Mouse (Mus musculus) right cerebral cortex, postnatal 10 days (tissue): ENCODE measurements around the gene Gm29094.
"Not testable (repeated sequence)": the region's sequence is repeated elsewhere in the genome, so short reads cannot be mapped to it uniquely, and the experiment has no call there.

Experiments used
- DNase-seq, 2 experiments: peaks; one replicate each; pipeline ENCODE4 v3.0.0; 2021; ENCODE audit warnings: low spot score in 2 of 2

Gm29094 gene

DNA sequence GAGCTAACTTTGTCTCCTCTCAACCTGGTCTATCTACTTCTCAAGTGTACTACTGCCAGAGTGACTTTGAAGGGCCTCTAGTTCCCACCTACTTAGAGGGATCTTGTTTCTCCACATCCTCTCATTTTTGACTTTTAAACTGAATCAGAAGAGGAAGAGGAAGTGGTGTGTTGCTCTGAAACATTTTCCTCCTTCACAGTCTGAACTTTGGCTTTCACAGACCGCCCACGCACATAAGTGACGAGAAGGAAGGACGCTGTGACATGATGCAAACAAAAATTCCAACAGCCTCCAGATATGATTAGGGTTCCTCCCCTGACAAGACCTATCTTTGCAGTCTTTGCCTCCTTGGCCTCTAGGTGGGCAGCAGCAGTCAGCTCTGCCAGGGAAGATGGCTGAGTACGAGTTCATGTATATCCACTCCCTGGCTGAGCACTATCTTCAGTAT, at the start of gene Gm29094, which contains the start of gene Bcl2a1b:
Gm29094 (plus strand) TSS at position 411 of the 448 bp plus-strand sequence.
Bcl2a1b (plus strand) TSS at position 241 of the 448 bp plus-strand sequence.
- DNase-seq = not testable (repeated sequence)

DNA sequence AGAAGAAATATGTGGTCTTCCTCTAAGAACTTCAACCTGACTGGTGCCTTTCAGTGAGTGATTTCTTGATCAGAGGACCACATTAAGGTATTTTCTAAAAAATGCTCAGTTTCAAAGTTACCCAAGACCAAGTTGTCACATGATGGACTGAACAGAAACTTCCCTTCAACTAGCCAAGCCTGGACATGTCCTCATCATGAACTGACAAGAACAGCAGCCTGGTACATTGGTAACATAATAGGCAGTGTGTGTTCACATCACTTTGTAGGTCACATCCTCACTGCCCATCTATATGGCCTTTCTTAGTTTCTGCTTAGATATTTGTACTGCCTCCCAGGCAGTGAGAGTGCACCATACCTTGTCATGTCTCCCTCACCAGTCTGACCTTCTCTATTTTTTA, 26.6 kb upstream of the Gm29094 start:
- not testable (repeated sequence) for DNase-seq

DNA sequence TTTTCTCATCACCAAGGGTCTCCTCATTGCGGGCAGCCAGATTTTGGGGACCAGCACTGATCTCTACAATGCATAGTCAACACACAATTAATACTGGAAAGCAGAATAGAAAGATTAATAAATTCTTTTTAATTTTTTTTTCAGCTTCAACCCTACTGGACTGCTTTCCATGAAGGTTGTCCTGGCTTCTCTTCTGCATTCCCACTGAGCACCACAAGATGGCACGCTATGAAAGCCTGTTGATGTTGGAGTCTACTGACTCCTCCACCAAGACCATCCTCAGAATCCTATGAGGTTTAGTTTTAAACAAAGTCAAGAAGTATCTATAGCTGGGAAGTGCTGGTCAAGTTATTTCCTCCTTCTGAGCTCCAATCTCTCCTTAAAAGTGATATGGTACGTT, 20.3 kb upstream of the Gm29094 start:
- peak; percentile 61 to 74 for DNase-seq

DNA sequence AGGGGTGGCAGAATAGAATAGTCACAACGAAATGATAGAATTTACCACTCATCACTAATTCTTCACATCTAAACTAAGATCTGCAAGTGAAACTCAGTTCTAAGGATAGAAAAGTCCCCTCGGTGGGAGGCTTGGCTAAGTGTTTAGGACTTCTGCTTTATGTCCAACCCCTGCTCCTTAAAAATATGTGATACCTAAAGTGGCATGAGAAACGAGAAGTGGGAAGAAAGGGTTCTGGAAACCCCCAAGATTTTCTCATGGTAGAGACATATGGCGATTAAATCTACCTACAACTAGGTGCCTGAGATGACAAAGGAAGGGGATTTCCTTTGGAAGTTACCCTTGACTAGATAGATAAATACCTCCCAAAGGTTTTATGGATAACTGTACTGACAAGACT, 19.7 kb upstream of the Gm29094 start:
- DNase-seq = not testable (repeated sequence)

DNA sequence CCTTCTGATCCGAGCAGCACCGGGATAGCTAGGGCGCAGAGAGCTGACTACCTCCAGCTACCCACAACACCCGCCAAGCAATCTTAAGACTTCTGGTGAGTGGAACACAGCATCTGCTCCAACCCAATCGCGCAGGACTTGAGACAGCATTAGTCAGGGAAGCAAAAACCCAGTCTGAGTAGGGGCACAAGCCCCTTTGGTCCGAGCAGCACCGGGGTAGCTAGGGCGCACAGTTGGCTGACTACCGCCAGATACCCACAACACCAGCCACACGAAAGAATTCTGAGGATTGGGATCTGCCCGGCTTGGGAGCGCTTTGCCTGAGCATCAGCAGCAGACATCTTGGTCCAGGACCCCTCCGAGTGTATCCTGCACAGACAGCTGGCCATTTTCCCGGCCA, 12.2 kb upstream of the Gm29094 start:
- DNase-seq = not testable (repeated sequence)

- DNase-seq = not testable (repeated sequence)
Observed at GRCm38 (mm10) chr9:89195483-89195882, 3.7 kb upstream of the Gm29094 start.

GRCm38 (mm10) chr9:89197509-89197908, 1.7 kb upstream of the Gm29094 start:
- DNase-seq = not testable (repeated sequence)

- not testable (repeated sequence) for DNase-seq
Observed at GRCm38 (mm10) chr9:89198349-89198748, 830 bp upstream of the Gm29094 start.

DNA sequence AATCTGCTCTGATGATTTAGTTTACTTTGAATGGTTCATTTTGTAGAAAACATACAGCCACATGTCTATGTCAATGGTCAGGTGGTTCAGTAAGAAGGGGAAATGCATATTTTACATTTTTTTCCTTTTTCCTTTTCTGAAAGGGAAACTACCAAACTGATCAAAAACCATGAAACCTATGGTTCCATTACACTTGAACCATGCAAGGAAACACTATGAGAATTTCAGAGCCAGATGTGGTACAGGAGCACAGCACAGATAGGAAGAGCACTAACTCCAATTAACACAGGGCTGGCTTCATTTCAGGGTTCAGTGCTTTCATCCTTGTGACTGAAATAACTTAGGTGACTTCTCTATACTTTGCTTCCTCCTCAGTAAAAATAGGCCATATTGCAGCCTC, 3.1 kb downstream of the Gm29094 start:
- not testable (repeated sequence) for DNase-seq

DNA sequence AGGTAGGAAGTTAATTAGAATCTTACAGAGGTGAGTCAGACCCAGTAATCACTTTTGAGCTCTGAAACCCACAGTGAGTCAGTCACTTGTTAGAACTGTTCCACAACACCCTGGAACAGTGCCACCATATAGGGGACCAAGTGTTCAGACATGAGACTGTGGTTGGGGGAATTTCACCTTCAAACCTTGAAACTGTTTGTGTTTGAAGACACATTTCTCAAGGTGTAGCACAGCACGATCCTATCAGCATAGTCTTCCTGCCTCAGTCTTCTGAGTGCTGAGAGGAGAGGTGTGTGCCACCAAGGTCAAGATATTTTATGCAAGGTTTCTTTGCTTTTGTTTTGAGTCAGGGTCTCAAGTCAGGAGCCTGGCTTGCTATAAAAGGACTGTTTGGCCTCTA, 9.8 kb downstream of the Gm29094 start:
- not testable (repeated sequence) for DNase-seq

DNA sequence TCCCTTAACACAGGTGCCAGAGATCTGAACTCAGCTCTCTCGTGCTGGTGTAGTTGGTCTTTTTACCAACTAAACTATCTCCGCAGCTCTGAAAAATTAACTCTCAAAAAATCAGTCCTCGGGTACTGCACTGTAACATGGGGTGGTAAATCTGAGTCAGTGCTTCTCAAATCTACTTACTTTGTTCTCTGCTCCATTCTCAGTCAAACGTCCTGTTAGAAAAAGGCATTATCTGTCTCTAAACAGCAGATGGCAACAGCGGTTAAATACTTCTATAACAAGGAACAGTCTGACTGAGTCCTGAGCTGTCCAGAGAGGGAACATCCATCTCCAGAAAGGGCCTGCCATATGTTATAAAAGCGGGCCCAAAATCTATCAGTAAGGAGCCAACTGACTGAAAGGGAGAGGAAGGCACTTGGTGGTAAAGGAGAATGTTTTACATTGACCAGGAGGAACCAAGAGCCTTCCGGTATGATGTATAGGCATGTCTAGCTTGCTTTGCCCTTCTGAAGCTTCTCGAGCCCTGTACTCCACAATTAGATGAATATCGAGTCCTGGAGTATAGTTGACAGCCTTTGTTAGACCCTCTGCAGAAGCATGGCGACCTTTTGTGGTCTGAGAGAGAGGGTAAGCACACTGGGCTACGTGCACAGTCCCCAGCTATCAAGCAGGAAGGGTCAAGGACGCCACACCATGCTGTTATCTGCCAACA, 11.3 kb downstream of the Gm29094 start, which contains the start of gene Mthfs:
Mthfs (plus strand) TSS at position 324 of the 712 bp plus-strand sequence.
- DNase-seq = peak in 1 of 2 experiments; percentile 32

DNA sequence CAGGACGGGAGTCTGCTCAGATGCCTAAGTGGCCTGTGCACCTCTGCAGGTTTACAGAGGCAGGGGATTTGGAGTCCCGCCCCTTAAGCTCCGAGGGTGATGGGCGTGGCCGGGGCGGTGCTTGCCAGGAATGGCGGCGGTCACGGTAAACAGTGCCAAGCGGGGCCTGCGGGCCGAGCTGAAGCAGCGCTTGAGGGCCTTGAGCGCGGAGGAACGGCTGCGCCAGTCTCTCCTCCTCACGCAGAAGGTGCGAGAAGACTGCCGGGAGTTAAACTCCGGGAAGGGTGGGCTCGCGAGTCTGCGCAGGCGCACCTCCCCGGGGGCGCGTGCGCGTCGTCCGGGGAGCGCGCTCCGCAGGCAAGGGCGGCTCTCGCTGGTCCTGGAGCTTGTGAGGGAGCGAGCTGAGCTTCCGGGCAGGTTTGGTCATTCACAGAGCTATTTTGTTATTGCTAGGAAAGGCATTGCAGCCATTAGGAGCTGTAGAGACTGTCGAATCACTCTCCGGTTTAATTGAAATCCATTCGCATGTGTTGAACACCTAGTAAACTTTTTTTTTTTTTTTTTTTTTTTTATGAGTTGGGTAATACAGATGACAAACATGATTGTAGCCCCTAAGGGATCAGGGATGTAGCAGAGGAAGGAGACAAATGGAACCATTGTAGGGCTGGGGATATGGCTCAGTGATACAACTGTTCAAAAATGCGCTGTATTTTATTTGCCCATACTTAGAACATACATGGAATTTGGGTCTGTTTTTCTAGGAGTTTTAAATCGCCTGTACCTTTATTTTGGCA, 12.1 kb downstream of the Gm29094 start:
- DNase-seq = peak; percentile 94 to 96

DNA sequence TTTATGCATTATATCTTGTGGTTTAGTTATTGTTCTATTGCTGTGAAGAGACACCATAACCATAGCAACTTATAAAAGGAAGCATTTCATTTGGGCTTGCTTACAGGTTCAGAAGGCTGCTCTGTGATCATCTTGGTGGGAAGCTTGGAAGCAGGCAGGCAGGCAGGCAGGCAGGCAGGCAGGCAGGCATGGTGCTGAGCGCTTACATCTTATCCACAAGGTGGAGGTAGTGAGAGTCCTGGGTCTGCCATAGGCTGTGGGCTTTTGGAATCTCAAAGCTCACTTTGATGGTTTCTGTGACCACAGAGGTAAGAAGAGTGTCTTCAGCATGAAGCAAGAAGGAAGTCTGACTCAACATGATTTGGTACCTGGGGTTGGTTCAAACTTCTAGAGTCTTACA, 13.2 kb downstream of the Gm29094 start:
- DNase-seq = peak; percentile 58 to 61

DNA sequence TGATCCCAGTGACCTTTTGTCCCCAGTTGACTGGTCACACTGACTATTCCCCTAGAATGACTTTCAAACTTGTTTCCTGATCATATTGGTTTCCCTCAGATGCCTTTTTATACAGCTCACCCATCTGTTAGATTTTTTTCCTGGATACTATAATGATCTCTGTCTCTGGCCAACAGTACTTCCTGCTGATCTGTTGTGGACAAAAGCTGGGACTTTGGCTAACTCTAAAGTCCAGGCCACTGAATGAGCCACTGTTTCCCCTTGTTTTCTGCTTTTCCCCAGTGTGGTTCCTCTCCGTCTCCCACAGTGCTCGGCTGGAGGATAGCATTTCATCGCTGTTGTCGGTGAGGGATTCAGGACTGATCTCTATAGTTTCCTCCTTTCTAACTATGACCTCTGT, 19.0 kb downstream of the Gm29094 start:
- DNase-seq = not testable (repeated sequence)

DNA sequence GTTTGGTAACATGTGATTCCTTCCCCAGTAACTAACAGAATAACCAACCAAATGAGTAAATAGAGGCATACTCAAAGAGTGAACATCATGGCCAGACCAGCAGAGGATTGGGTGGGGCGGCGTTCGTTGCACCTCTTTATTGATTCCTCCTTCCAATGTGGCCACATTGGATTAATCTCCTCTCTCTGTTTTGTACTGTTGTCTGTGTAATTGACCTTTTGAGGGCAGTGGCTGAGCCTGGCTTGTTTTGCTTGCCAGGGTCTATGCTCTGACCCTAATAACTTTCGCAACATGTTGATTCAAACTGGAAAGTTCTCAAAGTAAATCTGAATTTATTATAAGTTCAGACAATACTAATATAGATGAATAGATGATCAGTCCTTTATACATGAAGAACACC, 20.5 kb downstream of the Gm29094 start:
- DNase-seq = not testable (repeated sequence)

GRCm38 (mm10) chr9:89220704-89221287, 21.6 kb downstream of the Gm29094 start:
- DNase-seq = not testable (repeated sequence)

GRCm38 (mm10) chr9:89226071-89226470, 26.9 kb downstream of the Gm29094 start:
- DNase-seq = peak; percentile 61 to 67

DNA sequence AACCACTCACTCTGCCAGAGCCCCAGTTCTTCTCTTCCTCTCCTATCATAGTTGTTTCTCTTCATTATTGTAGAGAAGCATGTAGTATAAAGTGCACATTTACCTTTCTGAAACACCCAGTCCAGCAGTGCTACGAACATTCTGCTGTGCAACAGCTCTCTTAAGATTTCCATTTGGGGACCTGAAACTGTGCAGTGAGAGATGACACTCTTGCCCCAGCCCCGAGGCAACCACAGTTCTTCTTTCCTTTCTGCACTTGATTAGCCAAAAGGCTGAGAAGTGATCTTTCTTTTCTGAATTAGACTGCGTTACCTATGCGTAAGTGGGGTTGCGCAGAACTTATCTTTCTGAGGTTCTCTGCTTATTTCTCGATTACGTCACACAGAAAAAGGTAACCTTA, 28.9 kb downstream of the Gm29094 start:
- no peak for DNase-seq

GRCm38 (mm10) chr9:89230897-89231497, 31.8 kb downstream of the Gm29094 start:
- DNase-seq = peak; percentile 76 to 77

- DNase-seq = not testable (repeated sequence)
Observed at GRCm38 (mm10) chr9:89237131-89237530, 38.0 kb downstream of the Gm29094 start.

DNA sequence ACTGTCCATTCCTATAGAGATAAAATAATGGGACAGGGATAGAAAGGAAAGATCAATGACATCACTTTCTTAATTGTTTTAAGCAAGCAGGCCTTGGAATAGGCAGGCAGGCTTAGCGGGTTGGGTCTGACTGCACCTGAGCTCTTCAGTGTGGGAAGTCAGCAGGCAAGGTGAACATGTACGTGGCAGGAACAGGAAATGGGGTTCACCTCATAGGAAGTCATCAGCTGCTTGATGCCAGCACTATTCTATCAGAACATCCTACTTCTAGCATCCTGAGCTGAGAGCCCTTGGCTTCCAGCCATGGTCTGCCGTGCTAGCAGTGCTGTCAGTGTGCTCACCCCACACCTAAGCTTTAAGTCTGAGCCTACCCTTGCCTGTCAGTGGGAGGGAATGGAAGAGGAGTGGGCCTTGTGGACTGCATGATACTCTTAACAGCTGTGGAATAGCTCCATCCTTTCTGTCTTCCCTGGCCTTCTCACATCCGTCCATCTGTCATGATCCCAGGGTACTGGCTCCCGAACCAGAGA, 39.9 kb downstream of the Gm29094 start:
- DNase-seq = not testable (repeated sequence)
